Mouse (Mus musculus) midbrain, postnatal 0 days (tissue): ENCODE results near the gene Zmym1. TPM values are rescaled to one million over a fixed set of nuclear protein-coding genes. Genes with fewer than 3 reads are reported as not detected.

Source experiments
- ATAC-seq: fragments of 200-750 bp; cut with Nextera tagmentation; 2 replicates; pipeline ENCODE4 v1.8.0; 2017; ENCODE audit warnings: moderate number of reproducible peaks, mild to moderate bottlenecking, moderate TSS enrichment, moderate library complexity; ENCODE audit not compliant: low FRiP score
- DNase-seq: peaks from one replicate; pipeline ENCODE4 v3.0.0-alpha.2; 2015; ENCODE audit warnings: low spot score
- H3K27ac ChIP-seq: fragments of 300-500 bp; sonication (generic); 2 replicates; pipeline ENCODE4 v1.5.1; 2014; ENCODE audit warnings: low read depth, mild to moderate bottlenecking, low read length, mixed read lengths
- H3K27me3 ChIP-seq: fragments of 300-500 bp; sonication (generic); 2 replicates; pipeline ENCODE4 v1.6.1; 2014; ENCODE audit warnings: low read length, control low read depth, mixed read lengths; ENCODE audit not compliant: insufficient read depth
- H3K36me3 ChIP-seq: fragments of 300-500 bp; sonication (generic); 2 replicates; pipeline ENCODE4 v1.6.1; 2014; ENCODE audit warnings: low read length, control low read depth, mixed read lengths; ENCODE audit not compliant: insufficient read depth
- H3K4me1 ChIP-seq: fragments of 300-500 bp; sonication (generic); 2 replicates; pipeline ENCODE4 v1.6.1; 2014; ENCODE audit warnings: mild to moderate bottlenecking, control low read depth, antibody characterized with exemption, low read length, mixed read lengths; ENCODE audit not compliant: insufficient read depth
- H3K4me2 ChIP-seq: fragments of 300-500 bp; sonication (generic); 2 replicates; pipeline ENCODE4 v1.6.1; 2014; ENCODE audit warnings: low read depth, mild to moderate bottlenecking, low read length, mixed read lengths; ENCODE audit not compliant: poor library complexity, severe bottlenecking
- H3K4me3 ChIP-seq: fragments of 300-500 bp; sonication (generic); 2 replicates; pipeline ENCODE4 v1.5.1; 2014; ENCODE audit warnings: low read depth, mild to moderate bottlenecking, low read length, moderate library complexity
- H3K9ac ChIP-seq: fragments of 300-500 bp; sonication (generic); replicated peaks from 2 replicates; pipeline ENCODE4 v1.6.1; 2014; ENCODE audit warnings: mild to moderate bottlenecking, low read length, moderate library complexity, mixed read lengths; ENCODE audit not compliant: poor library complexity, severe bottlenecking
- H3K9me3 ChIP-seq: fragments of 300-500 bp; sonication (generic); 2 replicates; pipeline ENCODE4 v1.6.1; 2016; ENCODE audit warnings: low read length, control low read depth
- CTCF ChIP-seq: IDR thresholded peaks from 2 replicates; pipeline ENCODE4 v1.5.1; 2016; ENCODE audit warnings: antibody characterized with exemption, mild to moderate bottlenecking
- WGBS: fragments of 180-500 bp; shearing (Covaris S2); extraction: QIAGEN DNeasy Blood & Tissue Kit; methylation state at CpG from one replicate; pipeline ENCODE4 v1.1.7; 2014; 5-methylcytosine and 5-hydroxymethylcytosine counted together
- polyA plus RNA-seq: library from polyadenylated mRNA; unstranded; fragments of >200 nt; fragmentation: Nextera tagmentation; extraction: Ambion mirVana; gene quantifications from 2 replicates; pipeline ENCODE4 v1.2.1, GENCODE M21; 2015
- total RNA-seq: library from RNA; depleted of rRNA; stranded (reverse); fragments of >200 nt; gene quantifications from 2 replicates; pipeline ENCODE4 v1.2.3, GENCODE M21; 2014

The Zmym1 gene
- total and polyA plus RNA-seq, 2 experiments from 2014 or later: 16.8 to 16.9 TPM

DNA sequence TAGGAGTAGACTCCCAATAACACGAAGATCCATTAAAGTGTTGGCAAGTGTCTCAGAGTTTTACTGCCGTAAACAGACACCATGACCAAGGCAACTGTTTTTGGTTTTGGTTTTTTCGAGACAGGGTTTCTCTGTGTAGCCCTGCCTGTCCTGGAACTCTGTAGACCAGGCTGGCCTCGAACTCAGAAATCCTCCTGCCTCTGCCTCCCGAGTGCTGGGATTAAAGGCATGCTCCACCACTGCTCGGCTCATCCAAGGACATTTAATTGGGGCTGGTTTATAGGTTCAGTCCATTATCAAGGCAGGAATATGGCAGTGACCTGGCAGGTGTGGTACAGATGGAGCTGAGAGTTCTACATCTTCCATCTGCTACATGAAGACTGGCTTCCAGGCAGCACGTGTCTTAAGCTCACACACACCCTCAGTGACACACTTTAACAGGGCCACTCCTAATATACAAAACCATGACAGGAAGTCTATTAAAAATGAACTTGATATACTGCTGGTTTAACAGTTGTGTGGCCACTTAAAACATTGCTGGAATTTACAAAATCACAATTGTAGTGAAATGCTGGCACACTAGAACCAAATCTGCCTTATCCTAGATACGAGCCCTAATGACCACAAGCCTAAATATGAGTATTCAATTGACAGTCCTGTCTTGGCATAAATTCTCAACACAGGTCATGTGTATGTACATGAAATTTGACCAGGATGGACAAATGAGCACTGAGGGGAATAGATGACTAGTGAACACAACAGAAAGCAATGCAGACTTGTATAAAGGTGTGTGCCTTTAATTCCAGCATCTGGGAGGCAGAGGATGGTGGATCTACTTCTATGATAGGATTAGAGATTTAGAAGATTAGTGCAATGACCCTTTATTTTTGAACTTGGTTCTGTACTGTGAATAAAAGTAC is 22.8 kb downstream of the Zmym1 start:
- ATAC-seq (no peak), DNase-seq (no peak)
- no peak overlapping the region for H3K27ac ChIP-seq
- H3K27me3 ChIP-seq: no peaks in the 10 kb centered on the region
- TF ChIP-seq CTCF: no peak
- no peak overlapping the region for H3K4me2 ChIP-seq
- H3K36me3 ChIP-seq: peaks cover 48% of the 10 kb centered on the region
- H3K9me3 ChIP-seq: no peaks in the 10 kb centered on the region
- WGBS: 86% methylated on average over 8 of the region's 8 CpGs
- no peaks in the 10 kb centered on the region for H3K4me1 ChIP-seq
- no peak overlapping the region for H3K9ac ChIP-seq
- H3K4me3 ChIP-seq: no peak overlapping the region

DNA sequence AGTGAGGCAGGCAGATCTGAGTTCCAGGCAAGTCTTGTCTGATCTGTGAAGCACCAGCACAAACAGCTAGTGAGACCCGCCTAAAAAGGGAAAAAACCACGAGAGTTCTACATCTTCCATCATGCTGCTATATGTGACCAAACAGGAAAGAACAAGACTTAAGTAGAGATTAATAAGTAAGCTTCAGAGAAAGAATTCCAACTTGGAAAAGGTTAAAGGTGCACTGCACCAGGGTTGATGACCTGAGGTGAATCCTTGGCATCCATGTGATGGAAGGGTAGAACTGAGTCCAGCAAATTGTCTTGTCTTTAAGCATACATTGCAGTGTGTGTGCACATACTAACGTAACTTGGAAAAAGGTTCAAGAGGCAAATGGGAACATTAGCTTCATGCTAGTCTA is 23.8 kb downstream of the Zmym1 start:
- no peak for ATAC-seq
- DNase-seq: no peak
- 93% methylated on average over 3 of the region's 3 CpGs for WGBS
- no peak overlapping the region for H3K27ac ChIP-seq
- H3K4me3 ChIP-seq: no peak overlapping the region
- no peak overlapping the region for H3K9ac ChIP-seq
- H3K4me2 ChIP-seq: no peak overlapping the region
- no peak for TF ChIP-seq CTCF
- H3K9me3 ChIP-seq: no peaks in the 10 kb centered on the region
- no peaks in the 10 kb centered on the region for H3K4me1 ChIP-seq
- H3K27me3 ChIP-seq: no peaks in the 10 kb centered on the region
- peaks cover 48% of the 10 kb centered on the region for H3K36me3 ChIP-seq

- Histone ChIP-seq H3K4me1 (peaks cover 3% of the 10 kb centered on the region; the same call in 1 of the 2 replicates), H3K9me3 (no peaks in the 10 kb centered on the region), H3K4me2 (no peak overlapping the region), H3K27ac (no peak overlapping the region), H3K9ac (no peak overlapping the region), H3K27me3 (no peaks in the 10 kb centered on the region), H3K4me3 (no peak overlapping the region), H3K36me3 (peaks cover 34% of the 10 kb centered on the region)
- 64% methylated on average over 4 of the region's 4 CpGs for WGBS
- peak; percentile 72 for TF ChIP-seq CTCF
- peak; percentile 69 for DNase-seq
- no peak for ATAC-seq
Measured at GRCm38 (mm10) chr4:127027228-127028190, 33.4 kb downstream of the Zmym1 start.

DNA sequence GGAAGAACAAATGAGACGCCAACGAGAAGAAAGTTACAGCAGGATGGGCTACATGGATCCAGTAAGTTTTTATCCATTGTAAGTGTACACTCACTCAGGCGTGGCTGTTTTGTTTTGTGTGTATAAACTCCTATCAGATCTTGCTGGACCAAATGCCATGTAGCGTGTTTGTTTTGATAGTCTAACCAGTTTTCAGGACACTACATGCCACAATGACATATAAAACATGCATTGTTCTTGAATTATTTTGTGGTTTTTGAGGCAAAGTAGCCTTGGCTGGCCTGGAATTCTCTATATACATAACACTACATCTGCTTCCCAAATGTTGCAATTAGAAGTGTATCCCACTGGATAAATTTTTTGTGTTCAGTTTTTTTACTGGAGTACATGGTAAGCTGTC is 34.1 kb downstream of the Zmym1 start:
- peaks cover 31% of the 10 kb centered on the region for H3K36me3 ChIP-seq
- no peaks in the 10 kb centered on the region for H3K9me3 ChIP-seq
- DNase-seq: no peak
- H3K4me2 ChIP-seq: no peak overlapping the region
- H3K4me3 ChIP-seq: no peak overlapping the region
- H3K9ac ChIP-seq: no peak overlapping the region
- WGBS: 90% methylated on average over 4 of the region's 4 CpGs
- H3K27me3 ChIP-seq: no peaks in the 10 kb centered on the region
- peaks cover 3% of the 10 kb centered on the region; the same call in 1 of the 2 replicates for H3K4me1 ChIP-seq
- TF ChIP-seq CTCF: no peak
- ATAC-seq: no peak
- H3K27ac ChIP-seq: no peak overlapping the region

DNA sequence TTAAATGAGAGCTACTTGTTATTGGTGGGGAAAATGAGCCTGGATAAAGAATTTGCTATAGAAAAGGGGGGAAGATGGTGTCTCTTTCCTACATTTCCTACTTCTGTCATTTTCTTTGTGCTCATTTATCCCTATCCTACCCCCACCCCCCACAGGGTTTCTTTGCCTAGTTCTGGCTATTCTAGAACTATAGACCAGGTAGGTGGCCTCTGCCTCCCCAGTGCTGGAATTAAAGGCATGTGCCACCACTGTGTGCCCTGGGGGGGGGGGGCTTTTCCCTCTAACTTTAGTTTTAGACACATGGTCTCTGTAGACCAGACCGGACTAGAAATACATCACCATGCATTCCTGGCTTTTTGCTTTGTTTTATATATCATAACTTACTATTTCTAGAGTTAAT is 36.7 kb downstream of the Zmym1 start:
- H3K9me3 ChIP-seq: no peaks in the 10 kb centered on the region
- 24% methylated on average over 1 of the region's 1 CpGs for WGBS
- TF ChIP-seq CTCF: no peak

More for the DNA sequence above, 36.7 kb downstream of the Zmym1 start:
- ATAC-seq: no peak
- H3K36me3 ChIP-seq: peaks cover 19% of the 10 kb centered on the region; the same call in 1 of the 2 replicates
- no peak overlapping the region for H3K9ac ChIP-seq
- peak overlapping the region; percentile 97 for H3K4me3 ChIP-seq
- peak overlapping the region; percentile 88 for H3K4me2 ChIP-seq
- H3K27me3 ChIP-seq: no peaks in the 10 kb centered on the region
- peaks cover 3% of the 10 kb centered on the region; the same call in 1 of the 2 replicates for H3K4me1 ChIP-seq
- DNase-seq: no peak
- H3K27ac ChIP-seq: no peak overlapping the region
